Mouse (Mus musculus) liver, adult 2 months (tissue): ENCODE results near the gene Smyd1. TPM values are rescaled to one million over a fixed set of nuclear protein-coding genes. Genes with fewer than 3 reads are reported as not detected.

Source experiments
- DNase-seq: peaks from one replicate; pipeline ENCODE4 v3.0.0-alpha.2; 2011; ENCODE audit warnings: low read depth, low spot score; ENCODE audit errors: extremely low read depth
- H3K27ac ChIP-seq: fragments of 200-500 bp; replicated peaks from 2 replicates; pipeline ENCODE4 v1.5.1; 2012; ENCODE audit warnings: low read depth, mild to moderate bottlenecking, control low read depth, inconsistent platforms, low read length; ENCODE audit not compliant: insufficient read depth
- H3K27me3 ChIP-seq: fragments of 200-500 bp; 2 replicates; pipeline ENCODE4 v1.6.1; 2012; ENCODE audit warnings: mild to moderate bottlenecking, moderate library complexity, low read length, inconsistent platforms; ENCODE audit not compliant: control insufficient read depth, insufficient read depth
- H3K36me3 ChIP-seq: fragments of 200-500 bp; 2 replicates; pipeline ENCODE4 v1.6.1; 2012; ENCODE audit warnings: low read length, inconsistent platforms; ENCODE audit not compliant: control insufficient read depth, insufficient read depth
- H3K4me1 ChIP-seq: fragments of 200-500 bp; 2 replicates; pipeline ENCODE4 v1.6.1; 2011; ENCODE audit warnings: low read length; ENCODE audit not compliant: control insufficient read depth, insufficient read depth
- H3K4me3 ChIP-seq: fragments of 200-500 bp; 2 replicates; pipeline ENCODE4 v1.5.1; 2011; ENCODE audit warnings: low read depth, mild to moderate bottlenecking, control low read depth, low read length, moderate library complexity; ENCODE audit not compliant: insufficient read depth
- H3K79me2 ChIP-seq: fragments of 200-500 bp; 2 replicates; pipeline ENCODE4 v1.6.1; 2012; ENCODE audit warnings: inconsistent platforms, mild to moderate bottlenecking, low read length, moderate library complexity; ENCODE audit not compliant: control insufficient read depth, insufficient read depth
- H3K9ac ChIP-seq: fragments of 200-500 bp; 2 replicates; pipeline ENCODE4 v1.6.1; 2012; ENCODE audit warnings: low read depth, mild to moderate bottlenecking, control low read depth, inconsistent platforms, low read length
- CTCF ChIP-seq: fragments of 200-500 bp; IDR thresholded peaks from 2 replicates; pipeline ENCODE4 v1.5.1; 2011; ENCODE audit warnings: low read depth, low read length, control low read depth
- POLR2A ChIP-seq: fragments of 200-500 bp; IDR thresholded peaks from 2 replicates; pipeline ENCODE4 v1.6.1; 2011; ENCODE audit warnings: low read length, control low read depth; ENCODE audit not compliant: insufficient read depth; ENCODE audit errors: extremely low read depth
- WGBS: fragments of 180-500 bp; shearing (Covaris S2); methylation state at CpG from one replicate; pipeline ENCODE4 v1.1.7; 2018; 5-methylcytosine and 5-hydroxymethylcytosine counted together
- polyA plus RNA-seq: library from polyadenylated mRNA; depleted of rRNA; stranded (reverse); fragments of >200 nt; gene quantifications from 2 replicates; pipeline ENCODE4 v1.2.3, GENCODE M21; 2012
- total RNA-seq: library from RNA; depleted of rRNA; stranded (reverse); fragments of >200 nt; gene quantifications from 2 replicates; pipeline ENCODE4 v1.2.3, GENCODE M21; 2014

Gene Smyd1
- total and polyA plus RNA-seq, 2 experiments, result 1.5 to 3.7 TPM

- no peaks in the 10 kb centered on the region for H3K27me3 ChIP-seq
- H3K79me2 ChIP-seq, result no peaks in the 10 kb centered on the region
- H3K4me3 ChIP-seq, result no peak overlapping the region
- peak overlapping the region; percentile 43 for H3K9ac ChIP-seq
- 19% methylated on average over 13 of the region's 13 CpGs for WGBS
- peak; percentile 92 for DNase-seq
- TF ChIP-seq CTCF, result 0 out of 2 replicates have a peak, but pooled peaks have one; percentile 25
- TF ChIP-seq POLR2A, result no peak
- peak overlapping the region; percentile 94 for H3K27ac ChIP-seq
- H3K4me1 ChIP-seq, result peaks cover 6% of the 10 kb centered on the region
- no peaks in the 10 kb centered on the region for H3K36me3 ChIP-seq
These were observed 86.9 kb downstream of the Smyd1 start for GRCm38 (mm10) chr6:71235121-71235520.

GRCm38 (mm10) chr6:71227157-71227770 lies 94.8 kb downstream of the Smyd1 start:
- H3K4me3 ChIP-seq, result no peak overlapping the region
- no peaks in the 10 kb centered on the region for H3K4me1 ChIP-seq
- WGBS, result 65% methylated on average over 7 of the region's 7 CpGs
- H3K79me2 ChIP-seq, result no peaks in the 10 kb centered on the region
- TF ChIP-seq POLR2A, result no peak
- no peak for TF ChIP-seq CTCF
- DNase-seq, result no peak
- H3K36me3 ChIP-seq, result no peaks in the 10 kb centered on the region
- H3K9ac ChIP-seq, result no peak overlapping the region
- H3K27ac ChIP-seq, result no peak overlapping the region
- no peaks in the 10 kb centered on the region for H3K27me3 ChIP-seq

DNA sequence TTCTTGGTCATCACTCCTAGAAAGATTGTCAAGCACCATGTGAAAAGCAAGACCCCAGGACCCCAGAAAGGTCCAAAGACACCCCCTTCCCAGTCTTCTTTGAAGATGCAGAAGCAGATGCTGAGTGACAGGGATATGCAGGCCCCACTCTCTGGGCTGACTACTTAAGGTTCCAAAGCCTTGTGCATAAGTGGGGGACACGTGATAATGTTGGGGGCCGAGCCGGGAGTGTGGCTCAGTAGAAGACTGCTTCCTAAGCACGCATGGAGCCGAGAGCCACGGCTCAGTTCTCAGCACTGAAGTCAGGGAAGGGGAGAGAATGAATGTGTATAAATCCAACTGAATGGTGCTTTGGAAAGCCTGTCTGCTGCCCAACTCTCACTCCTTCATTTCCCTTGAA lies 95.5 kb downstream of the Smyd1 start:
- no peak for DNase-seq
- Histone ChIP-seq H3K4me3 (no peak overlapping the region), H3K27ac (no peak overlapping the region), H3K4me1 (no peaks in the 10 kb centered on the region), H3K27me3 (no peaks in the 10 kb centered on the region), H3K36me3 (no peaks in the 10 kb centered on the region), H3K9ac (no peak overlapping the region), H3K79me2 (no peaks in the 10 kb centered on the region)
- TF ChIP-seq POLR2A (no peak), CTCF (no peak)
- WGBS, result 85% methylated on average over 6 of the region's 6 CpGs

DNA sequence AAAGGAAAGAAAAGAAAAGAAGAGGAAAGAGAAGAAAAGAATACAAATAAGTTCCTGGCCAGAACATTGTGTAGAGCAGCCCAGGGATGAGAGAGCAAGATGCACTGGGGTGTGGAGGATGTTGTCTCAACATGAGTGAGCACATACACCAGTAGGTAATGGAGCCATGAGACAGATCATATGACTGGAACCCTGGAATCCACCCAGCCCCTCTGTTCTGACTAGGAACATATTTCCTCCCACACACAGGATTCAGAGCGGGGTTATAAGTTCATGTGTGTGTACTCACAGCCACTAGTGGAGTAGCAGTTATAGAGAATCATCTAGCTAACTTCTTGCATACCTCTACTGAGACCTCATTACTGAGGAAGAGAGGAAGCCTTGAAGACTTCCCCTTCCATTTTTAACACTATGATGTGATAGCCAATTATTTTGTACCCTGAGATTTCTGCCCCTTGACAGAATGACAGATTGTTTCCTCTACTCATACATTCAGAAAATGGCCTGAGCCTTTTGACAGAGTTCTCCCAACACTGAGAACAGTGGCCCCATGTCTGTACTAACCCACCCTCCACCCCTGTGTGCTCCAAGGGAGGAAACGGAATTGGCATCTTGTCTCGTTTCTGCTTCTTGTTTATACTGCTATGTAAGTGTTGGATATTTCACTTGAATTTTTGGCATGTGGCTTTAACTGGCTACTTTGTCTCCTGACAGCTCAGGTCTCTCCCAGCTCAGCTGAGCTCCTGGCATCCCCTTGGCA lies 97.7 kb downstream of the Smyd1 start:
- no peak for DNase-seq
- no peak overlapping the region for H3K4me3 ChIP-seq
- no peaks in the 10 kb centered on the region for H3K36me3 ChIP-seq
- no peak overlapping the region for H3K9ac ChIP-seq
- no peaks in the 10 kb centered on the region for H3K79me2 ChIP-seq
- H3K27me3 ChIP-seq, result no peaks in the 10 kb centered on the region; the same call in 1 of the 2 replicates
- H3K4me1 ChIP-seq, result no peaks in the 10 kb centered on the region
- TF ChIP-seq POLR2A (no peak), CTCF (no peak)
- 62% methylated on average over 3 of the region's 3 CpGs for WGBS
- no peak overlapping the region for H3K27ac ChIP-seq

DNA sequence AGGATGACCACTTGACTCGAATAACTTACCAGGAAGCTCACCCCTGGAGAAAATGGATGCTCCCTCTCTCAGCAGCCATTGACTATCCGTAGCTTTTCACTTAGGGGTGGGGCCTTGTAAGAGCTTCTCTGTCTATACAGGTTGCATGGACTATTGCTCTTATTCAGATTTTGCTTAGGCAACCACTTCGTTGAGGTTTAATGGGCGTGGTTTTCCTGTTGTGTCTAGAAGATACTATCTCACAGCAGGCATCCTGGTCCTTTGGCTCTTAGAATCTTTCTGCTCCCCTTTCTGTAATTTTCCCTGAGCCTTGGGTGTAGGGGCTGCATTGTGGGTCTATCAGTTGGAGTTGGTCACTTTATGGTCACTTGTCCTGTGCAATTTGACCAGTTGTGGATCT lies 100.5 kb downstream of the Smyd1 start:
- TF ChIP-seq POLR2A (no peak), CTCF (no peak)
- H3K27me3 ChIP-seq, result no peaks in the 10 kb centered on the region; the same call in 1 of the 2 replicates
- no peak overlapping the region for H3K27ac ChIP-seq
- no peak overlapping the region for H3K4me3 ChIP-seq
- H3K4me1 ChIP-seq, result no peaks in the 10 kb centered on the region
- H3K79me2 ChIP-seq, result no peaks in the 10 kb centered on the region
- no peak overlapping the region for H3K9ac ChIP-seq
- WGBS, result 89% methylated on average over 4 of the region's 4 CpGs
- no peaks in the 10 kb centered on the region for H3K36me3 ChIP-seq
- DNase-seq, result no peak

GRCm38 (mm10) chr6:71212471-71212870 lies 109.6 kb downstream of the Smyd1 start:
- WGBS, result 97% methylated on average over 3 of the region's 3 CpGs
- H3K27me3 ChIP-seq, result no peaks in the 10 kb centered on the region
- no peak overlapping the region for H3K27ac ChIP-seq
- H3K9ac ChIP-seq, result no peak overlapping the region
- H3K4me1 ChIP-seq, result peaks cover 6% of the 10 kb centered on the region; the same call in 1 of the 2 replicates
- no peak for DNase-seq
- no peak for TF ChIP-seq POLR2A
- TF ChIP-seq CTCF, result no peak
- no peaks in the 10 kb centered on the region for H3K79me2 ChIP-seq
- H3K4me3 ChIP-seq, result no peak overlapping the region
- H3K36me3 ChIP-seq, result no peaks in the 10 kb centered on the region
